Mouse (Mus musculus) olfactory bulb, adult 2 months (tissue): ENCODE results near the gene Prickle1. TPM values are rescaled to one million over a fixed set of nuclear protein-coding genes. Genes with fewer than 3 reads are reported as not detected.

Experiments
- H3K27ac ChIP-seq: fragments of 200-500 bp; 2 replicates; pipeline ENCODE4 v1.5.1; 2012; ENCODE audit warnings: low read depth, low read length; ENCODE audit not compliant: insufficient read depth
- H3K4me1 ChIP-seq: fragments of 200-500 bp; 2 replicates; pipeline ENCODE4 v1.6.1; 2012; ENCODE audit warnings: low read length; ENCODE audit not compliant: control insufficient read depth, insufficient read depth
- H3K4me3 ChIP-seq: fragments of 200-500 bp; 2 replicates; pipeline ENCODE4 v1.5.1; 2012; ENCODE audit warnings: mild to moderate bottlenecking, low read depth, low read length, moderate library complexity; ENCODE audit not compliant: insufficient read depth
- CTCF ChIP-seq: fragments of 200-500 bp; IDR thresholded peaks from 2 replicates; pipeline ENCODE4 v1.5.1; 2012; ENCODE audit warnings: low read depth, mild to moderate bottlenecking, low read length, moderate library complexity; ENCODE audit not compliant: insufficient read depth
- POLR2A ChIP-seq: fragments of 200-500 bp; IDR thresholded peaks from 2 replicates; pipeline ENCODE4 v1.6.1; 2012; ENCODE audit warnings: mild to moderate bottlenecking, low read depth, low read length, moderate library complexity; ENCODE audit not compliant: insufficient read depth
- WGBS: fragments of 180-500 bp; shearing (Covaris S2); methylation state at CpG from one replicate; pipeline ENCODE4 v1.1.7; 2018; 5-methylcytosine and 5-hydroxymethylcytosine counted together
- polyA plus RNA-seq: library from polyadenylated mRNA; stranded (reverse); fragments of >200 nt; gene quantifications from 2 replicates; pipeline ENCODE4 v1.2.4, GENCODE M21; 2012; ENCODE audit warnings: low replicate concordance; ENCODE audit not compliant: missing spikeins, insufficient read depth, insufficient read length

The Prickle1 gene
- not detected in 2 replicates for polyA plus RNA-seq

- under 1% methylated on average over 59 of the region's 60 CpGs for WGBS
- Histone ChIP-seq H3K4me3 (peak within 1 kb of the TSS; percentile 96), H3K27ac (peak within 1 kb of the TSS; percentile 89), H3K4me1 (peaks cover 11% of the 10 kb centered on the region)
- TF ChIP-seq POLR2A (peak; percentile 96), CTCF (no peak)
Observed at GRCm38 (mm10) chr15:93595746-93596145, at the start of gene Prickle1. Prickle1 (minus strand) TSS chr15:93595891.

DNA sequence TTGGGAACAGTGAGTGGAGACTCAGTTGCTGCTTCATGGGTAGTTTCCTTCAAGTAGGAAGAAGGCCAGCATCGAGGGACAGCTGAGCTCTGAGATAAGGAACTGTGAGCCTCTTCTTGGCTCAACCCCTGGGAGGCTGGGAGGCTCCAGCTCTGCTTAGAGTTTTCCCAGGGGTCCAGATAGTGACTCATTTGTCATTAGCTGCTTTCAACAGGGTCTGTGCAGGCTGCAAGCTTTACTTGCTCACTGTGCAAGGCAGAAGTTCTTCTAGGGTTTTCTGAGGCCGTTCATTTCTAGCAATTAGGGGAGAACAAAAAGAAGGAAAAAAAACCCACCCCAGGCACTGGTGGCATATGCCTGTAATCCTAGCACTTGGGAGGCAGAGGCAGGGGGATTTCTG, 44.5 kb upstream of the Prickle1 start:
- Histone ChIP-seq H3K27ac (no peak overlapping the region), H3K4me3 (no peak overlapping the region), H3K4me1 (no peaks in the 10 kb centered on the region)
- WGBS: 55% methylated on average over 2 of the region's 2 CpGs
- TF ChIP-seq POLR2A (no peak), CTCF (no peak)

GRCm38 (mm10) chr15:93636976-93637375, 41.3 kb upstream of the Prickle1 start:
- Histone ChIP-seq H3K4me1 (no peaks in the 10 kb centered on the region), H3K27ac (no peak overlapping the region), H3K4me3 (no peak overlapping the region)
- 43% methylated on average over 7 of the region's 7 CpGs for WGBS
- TF ChIP-seq POLR2A (no peak), CTCF (no peak)

DNA sequence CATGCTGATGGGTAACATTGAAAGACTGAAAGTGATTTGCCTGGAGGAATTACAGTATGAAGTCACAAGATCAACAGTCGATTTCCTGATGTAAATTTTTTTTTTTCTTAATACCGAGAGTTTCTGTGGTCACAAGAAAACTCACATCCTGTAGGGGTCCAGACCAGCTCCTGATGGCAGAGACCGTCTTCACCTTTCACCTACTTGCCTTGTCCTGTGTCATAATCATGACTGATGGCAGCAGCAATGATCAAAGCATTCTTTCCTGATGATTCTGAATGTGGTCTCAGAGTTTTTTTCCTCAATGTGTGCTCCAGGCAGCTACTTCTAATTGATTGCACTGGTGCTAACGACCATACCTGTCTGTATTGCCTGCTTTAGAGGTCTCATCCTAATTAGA, 39.9 kb upstream of the Prickle1 start:
- 74% methylated on average over 4 of the region's 4 CpGs for WGBS
- TF ChIP-seq CTCF (no peak), POLR2A (no peak)
- no peak overlapping the region for H3K27ac ChIP-seq
- H3K4me3 ChIP-seq: no peak overlapping the region
- H3K4me1 ChIP-seq: peaks cover 3% of the 10 kb centered on the region; the same call in 1 of the 2 replicates

- Histone ChIP-seq H3K4me1 (peaks cover 3% of the 10 kb centered on the region; the same call in 1 of the 2 replicates), H3K4me3 (no peak overlapping the region), H3K27ac (no peak overlapping the region)
- WGBS: 74% methylated on average over 5 of the region's 5 CpGs
- TF ChIP-seq CTCF (no peak), POLR2A (no peak)
Observed at GRCm38 (mm10) chr15:93634536-93634935, 38.8 kb upstream of the Prickle1 start.

GRCm38 (mm10) chr15:93630001-93630541, 34.4 kb upstream of the Prickle1 start:
- Histone ChIP-seq H3K4me3 (no peak overlapping the region), H3K4me1 (peaks cover 5% of the 10 kb centered on the region; the same call in 1 of the 2 replicates), H3K27ac (no peak overlapping the region)
- no peak for TF ChIP-seq CTCF
- TF ChIP-seq POLR2A: no peak
- WGBS: 88% methylated on average over 14 of the region's 14 CpGs

DNA sequence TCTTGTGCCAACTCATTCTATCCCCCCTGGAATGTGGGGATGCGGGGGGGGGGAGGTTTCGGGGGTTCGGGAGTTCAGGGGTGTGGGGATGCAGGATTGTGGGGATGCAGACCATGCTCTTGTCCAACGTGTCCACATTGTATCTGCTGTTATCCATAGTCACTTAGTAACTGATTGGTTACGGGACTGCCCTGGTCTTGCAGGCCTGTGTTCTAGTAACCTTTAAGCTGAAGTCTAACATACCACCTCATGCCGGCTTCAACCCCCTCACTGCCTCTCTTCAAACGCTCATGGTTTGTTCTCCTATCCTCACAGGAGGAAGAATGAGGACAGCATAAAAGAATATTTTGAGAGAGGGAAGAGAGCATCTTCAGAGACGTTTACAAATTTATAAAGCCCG, 33.5 kb upstream of the Prickle1 start:
- no peak overlapping the region for H3K27ac ChIP-seq
- TF ChIP-seq POLR2A: no peak
- 95% methylated on average over 9 of the region's 9 CpGs for WGBS
- H3K4me3 ChIP-seq: no peak overlapping the region
- H3K4me1 ChIP-seq: peaks cover 5% of the 10 kb centered on the region; the same call in 1 of the 2 replicates

DNA sequence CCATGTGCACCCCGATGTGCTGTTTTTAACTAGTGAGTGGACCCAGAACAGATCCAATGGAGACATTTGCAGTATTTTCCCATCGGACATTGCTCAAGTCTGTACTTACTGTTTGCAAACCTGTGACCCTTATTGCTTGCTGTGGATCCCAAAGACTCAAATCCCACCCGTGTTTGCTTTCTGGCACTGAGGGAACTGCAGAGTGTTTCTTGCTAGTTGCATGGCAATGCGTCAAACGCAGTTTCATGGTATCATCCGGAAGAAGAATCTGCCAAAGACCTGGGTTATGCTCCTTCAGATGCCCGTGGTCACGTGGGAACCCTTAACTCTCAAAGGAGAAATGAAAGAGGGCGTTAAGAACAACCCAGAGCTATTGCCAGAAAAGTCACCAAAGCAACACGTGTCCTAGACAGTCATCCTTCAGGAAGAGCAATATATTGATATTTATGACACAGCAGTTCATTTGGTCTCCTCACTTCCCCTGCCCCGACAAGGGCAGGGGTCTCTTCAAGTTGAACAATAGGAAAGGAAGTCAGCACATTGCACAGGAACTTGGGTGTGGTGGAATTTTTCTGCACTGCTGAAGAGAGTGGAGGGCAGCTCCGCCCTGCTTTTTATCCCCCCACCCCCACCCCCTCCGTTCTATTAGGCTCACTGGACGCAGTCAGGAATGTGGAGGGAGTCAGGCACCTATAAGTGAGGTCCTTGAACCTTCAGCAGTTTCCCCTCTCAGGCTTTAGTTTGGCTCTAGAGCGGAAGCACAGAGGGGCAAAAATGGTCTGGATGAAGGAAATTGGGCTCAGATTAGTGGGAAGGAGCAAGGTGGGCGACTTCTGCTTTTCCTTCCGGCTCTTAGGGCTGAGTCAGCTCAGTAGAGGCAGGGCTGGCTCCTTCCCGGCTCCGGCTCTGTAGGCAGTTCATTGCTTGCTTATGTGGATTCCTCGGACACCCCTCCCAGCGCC, 32.4 kb upstream of the Prickle1 start:
- 78% methylated on average over 21 of the region's 21 CpGs for WGBS
- TF ChIP-seq CTCF (no peak), POLR2A (no peak)
- no peak overlapping the region for H3K27ac ChIP-seq
- H3K4me1 ChIP-seq: peaks cover 5% of the 10 kb centered on the region; the same call in 1 of the 2 replicates
- no peak overlapping the region for H3K4me3 ChIP-seq

DNA sequence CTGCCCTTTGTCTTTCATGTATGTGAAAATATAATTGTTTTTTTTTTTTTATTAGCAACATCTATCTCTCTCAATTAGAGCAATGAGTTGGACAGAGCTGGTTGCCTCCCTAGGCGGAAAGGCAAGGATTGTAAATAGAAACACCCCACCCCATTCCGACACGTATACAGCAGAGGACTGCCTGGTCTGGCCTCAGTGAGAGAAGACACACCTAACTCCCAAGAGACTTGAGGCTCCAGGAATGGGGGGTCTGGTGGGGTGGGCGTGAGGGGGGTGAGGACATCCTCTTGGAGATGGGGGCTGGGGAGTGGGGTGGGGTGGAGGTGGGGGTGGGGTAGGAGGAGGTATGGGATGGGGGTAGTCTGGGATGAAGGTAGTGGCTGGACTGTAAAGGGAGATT, 23.9 kb upstream of the Prickle1 start:
- Histone ChIP-seq H3K27ac (no peak overlapping the region), H3K4me3 (no peak overlapping the region), H3K4me1 (no peaks in the 10 kb centered on the region)
- 86% methylated on average over 4 of the region's 4 CpGs for WGBS
- TF ChIP-seq POLR2A (no peak), CTCF (no peak)
